Mouse (Mus musculus) lung, postnatal 4 days (tissue): Measurements from ENCODE around the gene Cdc14a.
A peak's percentile ranks its signal among the peaks of the same experiment; 100 is the strongest.

Source experiments
- DNase-seq, 2 experiments: peaks; one replicate each; pipeline ENCODE4 v3.0.0; 2021

Gene Cdc14a

GRCm38 (mm10) chr3:116263061-116263460, 160.8 kb downstream of the Cdc14a start:
- DNase-seq: peak; percentile 13 to 61

- no peak for DNase-seq
Measured at GRCm38 (mm10) chr3:116256104-116256503, 167.7 kb downstream of the Cdc14a start.

- DNase-seq: peak; percentile 39 to 73
Measured at GRCm38 (mm10) chr3:116253077-116253531, 170.7 kb downstream of the Cdc14a start, which contains the start of gene Gpr88. TSS of gene Gpr88 (minus strand) at chr3:116253503.

GRCm38 (mm10) chr3:116252255-116253040, 171.4 kb downstream of the Cdc14a start:
- DNase-seq: peak; percentile 22 to 43

- peak; percentile 38 to 61 for DNase-seq
Measured at GRCm38 (mm10) chr3:116251481-116252254, 172.2 kb downstream of the Cdc14a start.

- DNase-seq: no peak
Measured at GRCm38 (mm10) chr3:116249026-116249425, 174.8 kb downstream of the Cdc14a start.

GRCm38 (mm10) chr3:116244476-116244875, 179.4 kb downstream of the Cdc14a start:
- DNase-seq: no peak

- DNase-seq: no peak
Measured at GRCm38 (mm10) chr3:116242685-116243084, 181.1 kb downstream of the Cdc14a start.

- no peak for DNase-seq
Measured at GRCm38 (mm10) chr3:116237527-116237926, 186.3 kb downstream of the Cdc14a start.

GRCm38 (mm10) chr3:116236856-116237255, 187.0 kb downstream of the Cdc14a start:
- no peak for DNase-seq

- DNase-seq: no peak
Measured at GRCm38 (mm10) chr3:116233515-116233914, 190.3 kb downstream of the Cdc14a start.

GRCm38 (mm10) chr3:116232763-116233162, 191.1 kb downstream of the Cdc14a start:
- DNase-seq: no peak

- no peak for DNase-seq
Measured at GRCm38 (mm10) chr3:116229336-116229735, 194.5 kb downstream of the Cdc14a start.

GRCm38 (mm10) chr3:116228360-116229245, 195.2 kb downstream of the Cdc14a start:
- DNase-seq: no peak

GRCm38 (mm10) chr3:116227383-116227782, 196.4 kb downstream of the Cdc14a start:
- DNase-seq: no peak

GRCm38 (mm10) chr3:116226915-116227314, 196.9 kb downstream of the Cdc14a start:
- no peak for DNase-seq
